Mouse (Mus musculus) megakaryocyte, embryonic 14.5 days (primary cell): ENCODE measurements around the gene Evpl.

ENCODE experiments used
- FLI1 ChIP-seq: IDR thresholded peaks from 2 replicates; pipeline ENCODE4 v1.6.1; 2012; ENCODE audit warnings: low read length, inconsistent platforms, mixed read lengths
- GATA1 ChIP-seq: IDR thresholded peaks from 3 replicates; pipeline ENCODE4 v1.6.1; 2012; ENCODE audit warnings: mixed read lengths, low read length, inconsistent platforms, borderline replicate concordance

GRCm38 (mm10) chr11:116283982-116284381 is 46.1 kb upstream of the Evpl start:
- TF ChIP-seq GATA1, result no peak
- no peak for TF ChIP-seq FLI1
